16 mouse cellular contexts compared by ENCODE assay signal in the genomic region with DNA sequence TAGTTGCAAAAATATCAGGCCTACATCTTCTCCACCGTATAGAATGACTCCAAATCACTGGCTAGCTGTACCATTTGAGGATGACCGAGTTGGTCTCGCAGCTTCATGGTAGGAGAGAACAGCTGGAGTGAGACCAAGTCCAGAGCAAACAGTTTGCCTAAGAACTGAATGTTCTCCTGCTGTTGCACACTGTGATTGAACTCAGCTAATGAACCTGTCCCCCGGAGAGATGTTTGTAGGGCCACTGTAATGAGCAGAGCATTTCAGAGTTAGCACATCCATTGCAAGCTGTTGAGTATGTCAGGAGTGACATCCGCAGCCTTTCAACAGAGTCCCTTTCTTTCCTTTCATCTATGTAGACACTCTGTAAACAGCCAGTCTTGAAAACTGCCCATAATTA.
DNase-seq lines count a peak whose midpoint lies in the region; ATAC-seq and TF ChIP-seq lines count a peak whose summit lies in the region.
"Had no signal": no experiment of that assay in that cellular context is flagged by ENCODE, and none has a peak within 500 bp of the region (broad histone marks: within the 10 kb centered on the region; RNA-seq: fewer than 3 reads in every experiment).

No protein-coding gene starts in this region.

- WGBS in hindbrain, embryonic 13.5 days = 80% methylated on average over 5 of the region's 5 CpGs
- 81% methylated on average over 5 of the region's 5 CpGs for WGBS in hindbrain, embryonic 14.5 days
- 86% methylated on average over 5 of the region's 5 CpGs for WGBS in liver, postnatal 0 days (ENCODE audit: insufficient replicate concordance)
- WGBS in liver, embryonic 11.5 days = 89% methylated on average over 5 of the region's 5 CpGs
- WGBS in forebrain, embryonic 11.5 days = 90% methylated on average over 5 of the region's 5 CpGs

- TF ChIP-seq EP300 in liver, postnatal 0 days (IDR thresholded peaks at IDR 0.05; ENCODE audit: low read depth) = no peak

- no peaks in the 10 kb centered on the region for H3K27me3 ChIP-seq in hindbrain, embryonic 13.5 days
- H3K27me3 ChIP-seq in hindbrain, embryonic 14.5 days (ENCODE audit: control insufficient read depth, insufficient read depth, low read length) = no peaks in the 10 kb centered on the region
- no peaks in the 10 kb centered on the region for H3K27me3 ChIP-seq in liver, postnatal 0 days (ENCODE audit: insufficient read depth, low read length)
- no peaks in the 10 kb centered on the region for H3K27me3 ChIP-seq in liver, embryonic 11.5 days (replicated peaks; ENCODE audit: control insufficient read depth, insufficient read depth, low read length)
- H3K27me3 ChIP-seq in forebrain, embryonic 11.5 days (ENCODE audit: control insufficient read depth, insufficient read depth, low read length) = no peaks in the 10 kb centered on the region
- H3K27me3 ChIP-seq: heart, embryonic 15.5 days; hindbrain, embryonic 12.5 days; liver, embryonic 12.5 days; neural tube, embryonic 13.5 days had no signal

- no peaks in the 10 kb centered on the region for H3K36me3 ChIP-seq in hindbrain, embryonic 13.5 days
- H3K36me3 ChIP-seq in hindbrain, embryonic 14.5 days (replicated peaks; ENCODE audit: control insufficient read depth, insufficient read depth) = no peaks in the 10 kb centered on the region
- H3K36me3 ChIP-seq in liver, postnatal 0 days (replicated peaks; ENCODE audit: insufficient read depth, low read length) = no peaks in the 10 kb centered on the region
- no peaks in the 10 kb centered on the region for H3K36me3 ChIP-seq in liver, embryonic 11.5 days (ENCODE audit: control insufficient read depth, insufficient read depth, low read length)
- no peaks in the 10 kb centered on the region for H3K36me3 ChIP-seq in forebrain, embryonic 11.5 days (ENCODE audit: control insufficient read depth, insufficient read depth, low read length)
- H3K36me3 ChIP-seq: embryonic facial prominence, embryonic 10.5 days; heart, embryonic 15.5 days; hindbrain, embryonic 12.5 days; liver, embryonic 12.5 days; midbrain, embryonic 10.5 days; neural tube, embryonic 13.5 days had no signal

- no peak for TF ChIP-seq CTCF in liver, postnatal 0 days (IDR thresholded peaks at IDR 0.05; ENCODE audit: low read depth)

- H3K4me1 ChIP-seq in hindbrain, embryonic 13.5 days (replicated peaks) = peaks cover 9% of the 10 kb centered on the region; the same call in 1 of the 2 replicates
- no peaks in the 10 kb centered on the region for H3K4me1 ChIP-seq in hindbrain, embryonic 14.5 days (replicated peaks; ENCODE audit: control insufficient read depth, insufficient read depth, low read length)
- H3K4me1 ChIP-seq in liver, postnatal 0 days (ENCODE audit: insufficient read depth) = peaks cover 6% of the 10 kb centered on the region; the same call in 1 of the 2 replicates
- no peaks in the 10 kb centered on the region for H3K4me1 ChIP-seq in liver, embryonic 11.5 days (replicated peaks; ENCODE audit: control insufficient read depth, insufficient read depth, low read length)
- no peaks in the 10 kb centered on the region for H3K4me1 ChIP-seq in forebrain, embryonic 11.5 days (replicated peaks; ENCODE audit: control insufficient read depth, insufficient read depth, low read length)
- H3K4me1 ChIP-seq: heart, embryonic 15.5 days; neural tube, embryonic 13.5 days had no signal

- H3K9me3 ChIP-seq in hindbrain, embryonic 13.5 days = no peaks in the 10 kb centered on the region
- H3K9me3 ChIP-seq in hindbrain, embryonic 14.5 days (ENCODE audit: control insufficient read depth, low read length) = no peaks in the 10 kb centered on the region
- H3K9me3 ChIP-seq in liver, postnatal 0 days (ENCODE audit: low read length) = no peaks in the 10 kb centered on the region
- no peaks in the 10 kb centered on the region for H3K9me3 ChIP-seq in liver, embryonic 11.5 days (ENCODE audit: control insufficient read depth, low read length)
- H3K9me3 ChIP-seq in forebrain, embryonic 11.5 days (ENCODE audit: control insufficient read depth, low read length) = no peaks in the 10 kb centered on the region
- H3K9me3 ChIP-seq: embryonic facial prominence, embryonic 10.5 days; heart, embryonic 15.5 days; hindbrain, embryonic 12.5 days; liver, embryonic 12.5 days; midbrain, embryonic 10.5 days; neural tube, embryonic 13.5 days had no signal

- H3K4me3 ChIP-seq in hindbrain, embryonic 13.5 days = no peak overlapping the region
- no peak overlapping the region for H3K4me3 ChIP-seq in hindbrain, embryonic 14.5 days (replicated peaks; ENCODE audit: low read length)
- no peak overlapping the region for H3K4me3 ChIP-seq in liver, postnatal 0 days (ENCODE audit: low read depth, low read length)
- no peak overlapping the region for H3K4me3 ChIP-seq in liver, embryonic 11.5 days (ENCODE audit: low read depth, low read length)
- no peak overlapping the region for H3K4me3 ChIP-seq in forebrain, embryonic 11.5 days (ENCODE audit: low read depth, low read length)
- H3K4me3 ChIP-seq: embryonic facial prominence, embryonic 10.5 days; heart, embryonic 15.5 days; hindbrain, embryonic 12.5 days; liver, embryonic 12.5 days; midbrain, embryonic 10.5 days; neural tube, embryonic 13.5 days had no signal

- H3K9ac ChIP-seq in hindbrain, embryonic 13.5 days = no peak overlapping the region
- no peak overlapping the region for H3K9ac ChIP-seq in hindbrain, embryonic 14.5 days
- H3K9ac ChIP-seq in liver, postnatal 0 days (replicated peaks) = no peak overlapping the region
- no peak overlapping the region for H3K9ac ChIP-seq in liver, embryonic 11.5 days (ENCODE audit: low read depth, low read length)
- H3K9ac ChIP-seq in forebrain, embryonic 11.5 days (ENCODE audit: low read length) = no peak overlapping the region
- H3K9ac ChIP-seq: heart, embryonic 15.5 days; hindbrain, embryonic 12.5 days; liver, embryonic 12.5 days; neural tube, embryonic 13.5 days had no signal

- H3K4me2 ChIP-seq in hindbrain, embryonic 13.5 days = no peak overlapping the region
- no peak overlapping the region for H3K4me2 ChIP-seq in hindbrain, embryonic 14.5 days (replicated peaks)
- no peak overlapping the region for H3K4me2 ChIP-seq in liver, postnatal 0 days (ENCODE audit: low read depth, low read length)
- no peak overlapping the region for H3K4me2 ChIP-seq in liver, embryonic 11.5 days
- H3K4me2 ChIP-seq in forebrain, embryonic 11.5 days (ENCODE audit: low read depth, low read length, severe bottlenecking) = no peak overlapping the region
- H3K4me2 ChIP-seq: heart, embryonic 15.5 days; hindbrain, embryonic 12.5 days; liver, embryonic 12.5 days; neural tube, embryonic 13.5 days had no signal

- 0 out of 2 replicates have a peak overlapping the region, but pooled peaks have one; percentile 1 for H3K27ac ChIP-seq in hindbrain, embryonic 13.5 days
- no peak overlapping the region for H3K27ac ChIP-seq in hindbrain, embryonic 14.5 days
- H3K27ac ChIP-seq in liver, postnatal 0 days (ENCODE audit: low read depth) = peak overlapping the region; percentile 16; the same call in 1 of the 2 replicates
- H3K27ac ChIP-seq in liver, embryonic 11.5 days (ENCODE audit: low read depth, low read length) = no peak overlapping the region
- no peak overlapping the region for H3K27ac ChIP-seq in forebrain, embryonic 11.5 days (ENCODE audit: low read depth, low read length)
- H3K27ac ChIP-seq: embryonic facial prominence, embryonic 10.5 days; heart, embryonic 15.5 days; hindbrain, embryonic 12.5 days; liver, embryonic 12.5 days; midbrain, embryonic 10.5 days; neural tube, embryonic 13.5 days had no signal

- DNase-seq in frontal cortex, postnatal 25 days (ENCODE audit: low spot score in 2 of 2) = no peak
- DNase-seq in hindbrain, embryonic 14.5 days (ENCODE audit: low spot score) = no peak
- DNase-seq in liver, postnatal 0 days = no peak
- no peak for DNase-seq in liver, embryonic 11.5 days (ENCODE audit: low spot score)
- DNase-seq in lung, postnatal 14 days = peak; percentile 9
- no peak for DNase-seq in forebrain, embryonic 11.5 days (ENCODE audit: low spot score)

- ATAC-seq in frontal cortex, adult (ENCODE audit: low TSS enrichment) = peak; percentile 24; the same call in 1 of the 2 replicates
- no peak for ATAC-seq in hindbrain, embryonic 13.5 days (ENCODE audit: low FRiP score)
- no peak for ATAC-seq in hindbrain, embryonic 14.5 days (ENCODE audit: low FRiP score)
- peak; percentile 91 for ATAC-seq in liver, postnatal 0 days
- ATAC-seq in liver, embryonic 11.5 days (replicated peaks; ENCODE audit: low FRiP score) = no peak
- ATAC-seq in forebrain, embryonic 11.5 days (replicated peaks; ENCODE audit: low FRiP score) = no peak
- ATAC-seq: forebrain, embryonic 14.5 days; intestine, postnatal 0 days; liver, embryonic 12.5 days had no signal

Comparison
In these comparisons a context has a peak if more than half of its experiments do, and no peak if none do; other contexts are left out.
1. ATAC-seq: peak in frontal cortex, adult (single experiment) and liver, postnatal 0 days (single experiment); none in hindbrain, embryonic 13.5 days (single experiment), hindbrain, embryonic 14.5 days (single experiment), liver, embryonic 11.5 days (single experiment) and forebrain, embryonic 11.5 days (single experiment).
2. H3K27ac ChIP-seq: peak in hindbrain, embryonic 13.5 days (single experiment) and liver, postnatal 0 days (single experiment); none in hindbrain, embryonic 14.5 days (single experiment), liver, embryonic 11.5 days (single experiment) and forebrain, embryonic 11.5 days (single experiment).